Mouse (Mus musculus) duodenum, adult 2 months (tissue): ENCODE data around the gene Sh2d3c. TPM values are rescaled to one million over a fixed set of nuclear protein-coding genes. Genes with fewer than 3 reads are reported as not detected.

ENCODE experiments used
- polyA plus RNA-seq: library from polyadenylated mRNA; depleted of rRNA; stranded (reverse); fragments of >200 nt; gene quantifications from 2 replicates; pipeline ENCODE4 v1.2.3, GENCODE M21; 2012; ENCODE audit warnings: low replicate concordance; rRNA removed

Sh2d3c gene
- 14.2 and 14.7 TPM in 2 replicates for polyA plus RNA-seq

DNA sequence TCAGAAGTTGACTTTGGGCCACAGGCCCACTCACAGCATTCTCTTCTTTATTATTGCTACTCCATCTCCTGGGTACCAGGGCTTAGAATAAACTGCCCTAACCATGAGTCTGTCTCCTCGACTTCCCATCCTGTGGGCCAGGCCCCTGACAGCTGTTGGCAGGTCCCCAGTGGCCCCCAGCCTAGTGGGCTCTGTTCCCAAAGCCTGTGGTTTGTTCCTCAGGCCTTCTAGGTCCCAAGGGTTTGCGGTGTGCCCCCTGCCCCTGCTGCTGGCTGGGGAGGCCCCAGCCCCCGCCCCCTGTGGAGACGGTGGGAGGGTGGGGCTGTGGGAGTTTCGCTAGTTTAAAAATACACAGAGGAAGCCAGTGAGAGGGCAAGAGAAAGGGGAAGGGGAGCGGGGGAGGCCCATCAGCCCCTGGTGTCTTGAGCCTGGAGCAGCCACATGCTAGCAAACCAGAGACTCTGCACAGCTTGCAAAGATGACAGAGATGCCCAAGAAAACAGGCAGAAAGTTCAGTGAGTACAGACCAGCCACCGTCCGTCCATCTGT lies at the start of gene Sh2d3c:
Sh2d3c (plus strand) TSS at position 375 of the 549 bp plus-strand sequence.

DNA sequence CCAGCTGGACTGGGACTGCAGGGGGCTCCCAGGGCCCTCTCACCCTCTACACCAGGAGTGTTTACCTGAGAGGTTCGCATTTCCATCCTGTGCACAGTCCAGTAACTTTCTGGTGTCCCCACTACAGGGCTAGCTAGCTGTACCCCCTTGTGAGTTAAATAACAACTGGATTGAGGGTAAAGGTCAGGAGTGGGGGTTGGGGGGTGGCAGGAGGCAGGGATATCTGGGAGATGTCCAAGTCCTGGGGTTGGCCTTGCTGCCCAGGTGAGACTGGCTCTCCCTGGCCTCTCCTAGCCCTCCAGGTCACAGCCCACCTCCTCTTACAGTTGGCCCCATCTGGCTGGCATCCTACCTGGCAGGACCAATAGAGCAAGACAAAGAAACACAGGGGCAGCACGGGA lies 16.8 kb upstream of the Sh2d3c start, which contains the start of gene Fpgs:
Fpgs (minus strand) TSS at position 125 of the 401 bp plus-strand sequence.

GRCm38 (mm10) chr2:32712934-32713817 lies 7.7 kb upstream of the Sh2d3c start, which contains the start of gene Cdk9:
Gene Cdk9, minus strand, starts transcription at chr2:32713076.

DNA sequence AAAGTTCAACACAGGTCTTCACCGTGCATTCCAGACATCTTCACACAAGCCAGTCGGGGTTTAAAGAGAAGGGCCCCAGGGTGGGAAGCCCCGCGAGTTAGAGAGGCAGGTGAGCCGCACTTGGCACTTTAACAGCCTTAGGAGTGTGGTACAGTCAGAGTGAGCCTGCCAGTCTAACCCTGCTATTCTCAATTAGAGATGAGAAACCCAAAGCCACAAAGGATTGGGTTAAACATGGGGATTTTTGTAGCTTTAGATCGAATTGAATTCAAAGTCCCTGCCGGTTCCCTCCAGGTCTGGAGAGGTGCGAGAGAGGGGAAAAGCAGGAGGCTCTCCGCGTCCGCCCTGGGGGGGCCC lies 20.0 kb downstream of the Sh2d3c start, which contains the start of gene 6330409D20Rik:
6330409D20Rik (minus strand) TSS at position 101 of the 357 bp plus-strand sequence.

GRCm38 (mm10) chr2:32757056-32757845 lies 36.4 kb downstream of the Sh2d3c start, which contains the start of gene Tor2a:
Gene Tor2a, plus strand, starts transcription at chr2:32757234.

DNA sequence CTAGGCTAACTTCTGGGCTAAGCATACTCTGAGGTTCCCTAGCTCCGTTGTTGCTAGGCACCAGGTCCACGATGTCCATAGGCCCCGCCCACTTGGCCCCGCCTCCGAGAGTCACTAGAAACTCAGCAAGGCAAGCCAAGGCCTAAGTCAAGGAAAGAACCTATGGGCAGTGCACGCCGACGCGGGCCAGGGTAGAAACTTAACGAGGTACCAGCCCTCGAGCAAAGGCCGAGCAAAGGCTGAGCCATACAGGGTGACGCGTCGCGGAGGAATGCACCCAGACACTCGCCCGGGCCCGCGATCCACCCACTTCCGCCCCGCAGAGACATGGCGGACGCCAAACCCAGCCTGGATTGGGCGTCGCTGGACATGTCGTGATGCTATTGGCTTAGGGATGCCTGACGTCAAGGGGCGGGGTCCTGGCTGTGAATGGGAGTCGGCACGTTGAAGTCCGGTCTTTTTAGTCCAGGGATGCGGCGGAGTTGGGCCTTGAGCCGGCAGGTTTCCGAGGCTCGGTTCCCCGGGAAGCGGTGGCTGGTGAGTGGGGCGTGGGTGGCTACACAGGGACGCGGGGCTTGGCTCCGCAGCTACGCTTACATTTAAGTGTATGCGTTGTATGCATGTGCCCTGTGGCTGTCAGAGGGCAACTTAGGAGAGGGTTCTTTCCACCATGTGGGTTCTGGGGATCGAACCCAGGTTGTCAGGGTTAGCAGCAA lies 54.7 kb downstream of the Sh2d3c start, which contains the start of the genes Ttc16 and Ptrh1:
Ttc16 (minus strand) TSS at position 275 of the 716 bp plus-strand sequence.
Ptrh1 (plus strand) TSS at position 428 of the 716 bp plus-strand sequence.

DNA sequence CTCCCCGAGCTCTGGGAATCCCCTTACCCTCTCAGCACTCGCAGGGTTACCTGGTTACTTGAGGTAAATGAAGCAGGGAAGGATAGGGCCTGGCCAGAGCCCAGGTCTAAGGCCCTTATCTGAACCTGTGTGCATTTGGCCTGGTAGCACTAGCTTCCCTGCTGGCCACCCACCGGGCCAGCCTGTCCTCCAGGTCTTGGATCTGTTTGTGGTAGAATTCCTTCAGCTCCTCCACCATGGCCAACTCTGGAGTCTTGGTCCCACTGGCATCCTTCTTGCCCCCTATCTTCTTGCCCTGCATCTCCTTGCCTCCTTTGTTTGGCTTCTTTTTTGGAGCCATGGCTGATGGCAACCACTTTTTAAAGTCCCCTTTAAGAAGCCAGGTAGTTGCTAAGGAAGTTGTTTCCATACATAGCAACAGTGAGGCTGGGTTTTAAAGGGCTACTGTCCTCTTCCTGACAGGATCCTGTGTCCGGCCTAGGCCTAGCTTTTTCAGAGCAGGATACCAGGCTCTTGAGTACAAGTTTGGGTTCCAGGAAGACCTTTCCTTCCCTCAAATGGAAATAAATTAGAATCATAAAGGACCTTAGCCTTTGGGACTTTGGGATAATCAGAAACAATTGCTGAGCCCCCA lies 63.3 kb downstream of the Sh2d3c start, which contains the start of gene Cfap157:
Cfap157 (minus strand) TSS at position 381 of the 634 bp plus-strand sequence.

Other genes starting within 250 kb of the Sh2d3c start
- 56.6 and 105 TPM in 2 replicates for gene Fam102a, start 185.7 kb upstream of the Sh2d3c start, polyA plus RNA-seq
- gene Dpm2, start 150.2 kb upstream of the Sh2d3c start, polyA plus RNA-seq = 119 and 153 TPM in 2 replicates
- 0.55 and 0.81 TPM in 2 replicates for gene Pip5kl1, start 146.3 kb upstream of the Sh2d3c start, polyA plus RNA-seq
- not detected in 2 replicates for gene 9430097D07Rik, start 145.4 kb upstream of the Sh2d3c start, polyA plus RNA-seq
- 6.6 and 10.5 TPM in 2 replicates for gene St6galnac4, start 134.0 kb upstream of the Sh2d3c start, polyA plus RNA-seq
- gene St6galnac6, start 121.3 kb upstream of the Sh2d3c start, polyA plus RNA-seq = 17.7 and 37.0 TPM in 2 replicates
- gene Ak1, start 99.3 kb upstream of the Sh2d3c start, polyA plus RNA-seq = 5.3 and 7.2 TPM in 2 replicates
- gene Eng, start 74.5 kb upstream of the Sh2d3c start, polyA plus RNA-seq = 54.8 and 56.1 TPM in 2 replicates
- 24.3 and 41.7 TPM in 2 replicates for gene Fpgs, start 16.9 kb upstream of the Sh2d3c start, polyA plus RNA-seq
- 60.9 and 65.3 TPM in 2 replicates for gene Cdk9, start 8.0 kb upstream of the Sh2d3c start, polyA plus RNA-seq
- gene 6330409D20Rik, start 20.0 kb downstream of the Sh2d3c start, polyA plus RNA-seq = 0.21 TPM in 1 of 2 replicates, not detected in the other
- 94.7 and 125 TPM in 2 replicates for gene Tor2a, start 36.2 kb downstream of the Sh2d3c start, polyA plus RNA-seq
- gene Ttc16, start 54.6 kb downstream of the Sh2d3c start, polyA plus RNA-seq = 0.71 and 1.7 TPM in 2 replicates
- 11.1 and 31.8 TPM in 2 replicates for gene Ptrh1, start 54.7 kb downstream of the Sh2d3c start, polyA plus RNA-seq
- gene Cfap157, start 63.4 kb downstream of the Sh2d3c start, polyA plus RNA-seq = 0.09 TPM in 1 of 2 replicates, not detected in the other
- 5.1 and 5.2 TPM in 2 replicates for gene Stxbp1, start 126.2 kb downstream of the Sh2d3c start, polyA plus RNA-seq
- 20.8 and 31.5 TPM in 2 replicates for gene Fam129b, start 155.1 kb downstream of the Sh2d3c start, polyA plus RNA-seq
- 202 and 216 TPM in 2 replicates for gene Rpl12, start 240.5 kb downstream of the Sh2d3c start, polyA plus RNA-seq
- 9.7 TPM in 2 replicates for gene Lrsam1, start 240.6 kb downstream of the Sh2d3c start, polyA plus RNA-seq